Comparison of ENCODE assay signal across 8 mouse cellular contexts in genomic region chr17:79580264-79580920, GRCm38 (mm10). TPM values are rescaled to one million over a fixed set of nuclear protein-coding genes. Genes with fewer than 3 reads are reported as not detected.
DNase-seq lines count a peak whose midpoint lies in the region; ATAC-seq lines count a peak whose summit lies in the region.

No protein-coding gene starts in this region.

- no peaks in the 10 kb centered on the region for H3K9me3 ChIP-seq in midbrain, embryonic 13.5 days

- peak; percentile 29 for DNase-seq in 3134 (ENCODE audit: extremely low read depth, insufficient read length, low spot score)
- peak; percentile 66 for DNase-seq in adrenal gland, adult 8-10 months
- peak; percentile 68 for DNase-seq in embryo, embryonic 11.5 days (ENCODE audit: low read depth, low spot score)
- DNase-seq in gastrocnemius, postnatal 4 days (ENCODE audit: low spot score in 2 of 2) = peak; percentile 26 to 65
- peak; percentile 39 for DNase-seq in kidney, adult 11 months
- peak; percentile 80 for DNase-seq in left cerebral cortex, postnatal 4 days
- DNase-seq in spleen, adult 12 weeks (ENCODE audit: low spot score) = peak; percentile 35

- H3K27ac ChIP-seq in midbrain, embryonic 13.5 days = no peak overlapping the region

- H3K4me2 ChIP-seq in midbrain, embryonic 13.5 days (replicated peaks) = no peak overlapping the region

- no peaks in the 10 kb centered on the region for H3K27me3 ChIP-seq in midbrain, embryonic 13.5 days

- no peak overlapping the region for H3K9ac ChIP-seq in midbrain, embryonic 13.5 days (replicated peaks)

- no peak overlapping the region for H3K4me3 ChIP-seq in midbrain, embryonic 13.5 days (replicated peaks)

- intact Hi-C loops in left cerebral cortex, postnatal 4 days (cut with DNase I) = loop anchor here (5.0 kb wide), 1 partner anchor 468 kb away; no protein-coding TSS in a partner anchor

- WGBS in midbrain, embryonic 13.5 days = 72% methylated on average over 6 of the region's 6 CpGs

- peak; percentile 92 for ATAC-seq in midbrain, embryonic 13.5 days

- no peaks in the 10 kb centered on the region for H3K4me1 ChIP-seq in midbrain, embryonic 13.5 days (replicated peaks)

- no peaks in the 10 kb centered on the region for H3K36me3 ChIP-seq in midbrain, embryonic 13.5 days

RNA-seq across cellular contexts. Expression of gene Rmdn2, which starts 31.3 kb away (rescaled TPM):
- 100 to 1,000 TPM; 347 to 537 (median 455) TPM for total RNA-seq in adrenal gland, adult 8-10 months (2022)
- total RNA-seq in gastrocnemius, postnatal 4 days (2021) = 1 to 10 TPM; 6.5 to 7.6 TPM
- total RNA-seq in left cerebral cortex, postnatal 4 days (2021) = 10 to 100 TPM in 1 of 2 experiments, 1 to 10 TPM in 1; 9.5 to 10.9 TPM
- 5.8 and 5.9 TPM in 2 replicates for polyA plus RNA-seq in midbrain, embryonic 13.5 days (2015; fragmentation: Nextera tagmentation; extraction: Ambion mirVana)

Comparison
In these comparisons a context has a peak if more than half of its experiments do, and no peak if none do; other contexts are left out.
1. DNase-seq: peak in every context shown above with its lines; median percentile 80 in left cerebral cortex, postnatal 4 days; 68 in embryo, embryonic 11.5 days; 66 in adrenal gland, adult 8-10 months; 46 in gastrocnemius, postnatal 4 days; 39 in kidney, adult 11 months; 35 in spleen, adult 12 weeks; 29 in 3134.
2. RNA of gene Rmdn2, which starts 31.3 kb away (total RNA-seq): 347 to 537 TPM in adrenal gland, adult 8-10 months; 9.5 to 10.9 TPM in left cerebral cortex, postnatal 4 days and 6.5 to 7.6 TPM in gastrocnemius, postnatal 4 days; every median in the first group is over 10 times any median in the second.